Mouse (Mus musculus) liver, adult 2 months (tissue): ENCODE results near the gene Tfcp2l1. TPM values are rescaled to one million over a fixed set of nuclear protein-coding genes. Genes with fewer than 3 reads are reported as not detected.
"Not testable (repeated sequence)": the region's sequence is repeated elsewhere in the genome, so short reads cannot be mapped to it uniquely, and the experiment has no call there.

Experiments
- DNase-seq: peaks from one replicate; pipeline ENCODE4 v3.0.0-alpha.2; 2011; ENCODE audit warnings: low read depth, low spot score; ENCODE audit errors: extremely low read depth
- H3K27ac ChIP-seq: fragments of 200-500 bp; replicated peaks from 2 replicates; pipeline ENCODE4 v1.5.1; 2012; ENCODE audit warnings: low read depth, mild to moderate bottlenecking, control low read depth, inconsistent platforms, low read length; ENCODE audit not compliant: insufficient read depth
- H3K27me3 ChIP-seq: fragments of 200-500 bp; 2 replicates; pipeline ENCODE4 v1.6.1; 2012; ENCODE audit warnings: mild to moderate bottlenecking, moderate library complexity, low read length, inconsistent platforms; ENCODE audit not compliant: control insufficient read depth, insufficient read depth
- H3K36me3 ChIP-seq: fragments of 200-500 bp; 2 replicates; pipeline ENCODE4 v1.6.1; 2012; ENCODE audit warnings: low read length, inconsistent platforms; ENCODE audit not compliant: control insufficient read depth, insufficient read depth
- H3K4me1 ChIP-seq: fragments of 200-500 bp; 2 replicates; pipeline ENCODE4 v1.6.1; 2011; ENCODE audit warnings: low read length; ENCODE audit not compliant: control insufficient read depth, insufficient read depth
- H3K4me3 ChIP-seq: fragments of 200-500 bp; 2 replicates; pipeline ENCODE4 v1.5.1; 2011; ENCODE audit warnings: low read depth, mild to moderate bottlenecking, control low read depth, low read length, moderate library complexity; ENCODE audit not compliant: insufficient read depth
- H3K79me2 ChIP-seq: fragments of 200-500 bp; 2 replicates; pipeline ENCODE4 v1.6.1; 2012; ENCODE audit warnings: inconsistent platforms, mild to moderate bottlenecking, low read length, moderate library complexity; ENCODE audit not compliant: control insufficient read depth, insufficient read depth
- H3K9ac ChIP-seq: fragments of 200-500 bp; 2 replicates; pipeline ENCODE4 v1.6.1; 2012; ENCODE audit warnings: low read depth, mild to moderate bottlenecking, control low read depth, inconsistent platforms, low read length
- CTCF ChIP-seq: fragments of 200-500 bp; IDR thresholded peaks from 2 replicates; pipeline ENCODE4 v1.5.1; 2011; ENCODE audit warnings: low read depth, low read length, control low read depth
- POLR2A ChIP-seq: fragments of 200-500 bp; IDR thresholded peaks from 2 replicates; pipeline ENCODE4 v1.6.1; 2011; ENCODE audit warnings: low read length, control low read depth; ENCODE audit not compliant: insufficient read depth; ENCODE audit errors: extremely low read depth
- WGBS: fragments of 180-500 bp; shearing (Covaris S2); methylation state at CpG from one replicate; pipeline ENCODE4 v1.1.7; 2018; 5-methylcytosine and 5-hydroxymethylcytosine counted together
- polyA plus RNA-seq: library from polyadenylated mRNA; depleted of rRNA; stranded (reverse); fragments of >200 nt; gene quantifications from 2 replicates; pipeline ENCODE4 v1.2.3, GENCODE M21; 2012
- total RNA-seq: library from RNA; depleted of rRNA; stranded (reverse); fragments of >200 nt; gene quantifications from 2 replicates; pipeline ENCODE4 v1.2.3, GENCODE M21; 2014

Gene Tfcp2l1
- total and polyA plus RNA-seq, 2 experiments = 1.6 to 3.3 TPM

DNA sequence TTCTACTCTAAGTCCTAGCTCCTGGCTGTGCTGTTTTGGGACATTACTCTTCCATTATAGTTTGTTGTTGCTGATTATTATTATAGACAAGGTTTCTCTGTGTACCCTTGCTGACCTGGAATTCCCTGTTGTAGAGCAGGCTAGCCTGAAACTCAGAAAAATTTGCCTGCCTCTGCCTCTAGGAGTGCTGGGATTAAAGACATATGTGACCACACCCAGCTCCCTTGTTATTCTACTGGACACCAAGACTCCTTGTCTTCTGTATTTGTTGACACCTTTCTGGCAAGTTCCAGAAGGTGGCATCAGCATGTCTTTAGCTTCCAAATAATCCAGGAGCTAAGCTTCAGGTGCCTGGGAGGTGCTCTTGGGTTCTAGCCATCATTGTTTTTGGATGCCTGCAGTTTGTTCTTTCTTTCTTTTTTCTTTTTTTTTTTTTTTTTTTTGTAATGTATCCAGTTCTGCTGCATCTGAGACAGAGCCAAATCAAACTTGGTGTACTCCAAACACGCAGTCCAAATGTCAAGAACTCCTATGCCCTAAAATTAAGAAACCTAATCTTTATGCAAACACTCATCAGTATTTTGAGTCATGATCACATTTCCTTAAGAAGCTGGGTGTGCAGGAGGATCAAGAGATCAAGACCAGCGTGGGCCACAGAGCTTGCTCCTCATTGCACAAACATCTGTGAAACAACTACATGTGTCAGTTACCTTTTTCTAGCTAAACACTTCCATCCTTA, 30.1 kb upstream of the Tfcp2l1 start:
- peaks cover 15% of the 10 kb centered on the region for H3K36me3 ChIP-seq
- H3K27me3 ChIP-seq = no peaks in the 10 kb centered on the region
- no peak overlapping the region for H3K9ac ChIP-seq
- peaks cover 18% of the 10 kb centered on the region for H3K4me1 ChIP-seq
- no peak overlapping the region for H3K4me3 ChIP-seq
- peak; percentile 71 for DNase-seq
- no peak for TF ChIP-seq POLR2A
- no peak for TF ChIP-seq CTCF
- 20% methylated on average over 2 of the region's 2 CpGs for WGBS
- H3K27ac ChIP-seq = no peak overlapping the region
- no peaks in the 10 kb centered on the region for H3K79me2 ChIP-seq

- WGBS = 51% methylated on average over 3 of the region's 3 CpGs
- Histone ChIP-seq H3K4me3 (no peak overlapping the region), H3K4me1 (peaks cover 18% of the 10 kb centered on the region), H3K27me3 (no peaks in the 10 kb centered on the region), H3K79me2 (no peaks in the 10 kb centered on the region), H3K36me3 (peaks cover 14% of the 10 kb centered on the region), H3K9ac (no peak overlapping the region), H3K27ac (no peak overlapping the region)
- TF ChIP-seq POLR2A = no peak
- no peak for TF ChIP-seq CTCF
- DNase-seq = peak; percentile 34
Observed at GRCm38 (mm10) chr1:118598339-118598738, 29.4 kb upstream of the Tfcp2l1 start.

GRCm38 (mm10) chr1:118613631-118614183, 14.0 kb upstream of the Tfcp2l1 start:
- TF ChIP-seq POLR2A (no peak), CTCF (no peak)
- Histone ChIP-seq H3K4me3 (peak overlapping the region; percentile 56), H3K4me1 (peaks cover 6% of the 10 kb centered on the region), H3K9ac (no peak overlapping the region; the same call in 1 of the 2 replicates), H3K79me2 (no peaks in the 10 kb centered on the region), H3K27ac (peak overlapping the region; percentile 73), H3K27me3 (no peaks in the 10 kb centered on the region), H3K36me3 (peaks cover 2% of the 10 kb centered on the region; the same call in 1 of the 2 replicates)
- 17% methylated on average over 3 of the region's 3 CpGs for WGBS
- DNase-seq = peak; percentile 96

- not testable (repeated sequence) for H3K79me2 ChIP-seq, H3K36me3 ChIP-seq, H3K27me3 ChIP-seq, H3K4me3 ChIP-seq, H3K27ac ChIP-seq, DNase-seq, H3K9ac ChIP-seq, H3K4me1 ChIP-seq
- WGBS = 90% methylated on average over 5 of the region's 5 CpGs
Observed at GRCm38 (mm10) chr1:118621055-118621454, 6.7 kb upstream of the Tfcp2l1 start.

- no peaks in the 10 kb centered on the region for H3K79me2 ChIP-seq
- TF ChIP-seq POLR2A (no peak), CTCF (no peak)
- no peak for DNase-seq
- H3K4me1 ChIP-seq = no peaks in the 10 kb centered on the region
- no peaks in the 10 kb centered on the region for H3K36me3 ChIP-seq
- WGBS = 28% methylated on average over 3 of the region's 3 CpGs
- H3K9ac ChIP-seq = no peak overlapping the region
- H3K27me3 ChIP-seq = no peaks in the 10 kb centered on the region
- H3K4me3 ChIP-seq = no peak overlapping the region
- no peak overlapping the region for H3K27ac ChIP-seq
Observed at GRCm38 (mm10) chr1:118622857-118623256, 4.9 kb upstream of the Tfcp2l1 start.

GRCm38 (mm10) chr1:118625461-118625860, 2.3 kb upstream of the Tfcp2l1 start:
- TF ChIP-seq CTCF (no peak), POLR2A (no peak)
- Histone ChIP-seq H3K4me1 (no peaks in the 10 kb centered on the region), H3K36me3 (no peaks in the 10 kb centered on the region), H3K27me3 (no peaks in the 10 kb centered on the region), H3K27ac (no peak overlapping the region), H3K4me3 (no peak overlapping the region), H3K79me2 (no peaks in the 10 kb centered on the region), H3K9ac (no peak overlapping the region)
- no peak for DNase-seq
- 83% methylated on average over 6 of the region's 6 CpGs for WGBS
